Comparison of ENCODE assay signal across 24 mouse cellular contexts in the genomic region with DNA sequence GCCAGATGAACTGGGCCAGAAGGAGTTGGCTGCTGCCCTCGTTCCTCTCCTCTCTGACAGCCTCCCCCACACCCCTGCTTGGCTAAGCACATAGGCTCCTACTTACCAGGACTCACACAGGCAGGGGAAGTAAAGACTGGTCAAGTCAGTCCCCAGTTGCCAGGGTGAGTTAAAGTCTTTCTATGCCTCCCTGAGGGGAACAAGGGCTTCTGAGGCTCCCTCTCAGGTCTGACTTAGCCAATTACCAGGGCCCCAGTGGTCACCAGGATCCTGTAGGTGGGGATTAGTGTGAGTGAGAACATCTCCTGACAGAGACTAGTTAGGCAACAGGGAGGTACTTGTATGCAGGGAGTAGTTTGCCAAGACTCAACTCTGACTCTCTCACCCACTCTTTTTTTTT. TPM values are rescaled to one million over a fixed set of nuclear protein-coding genes. Genes with fewer than 3 reads are reported as not detected.
"Had no signal": no experiment of that assay in that cellular context is flagged by ENCODE, and none has a peak within 500 bp of the region (broad histone marks: within the 10 kb centered on the region; RNA-seq: fewer than 3 reads in every experiment).

A gene (minus strand): TSS at position 153 of the 400 bp plus-strand sequence.

- H3K4me3 ChIP-seq: liver, embryonic 15.5 days; lung, embryonic 15.5 days; midbrain, embryonic 13.5 days; midbrain, embryonic 15.5 days; neural tube, embryonic 12.5 days; stomach, embryonic 15.5 days had no signal

- H3K9ac ChIP-seq: liver, embryonic 15.5 days; liver, postnatal 0 days; lung, embryonic 15.5 days; midbrain, embryonic 13.5 days; midbrain, embryonic 15.5 days; neural tube, embryonic 12.5 days; stomach, embryonic 15.5 days had no signal

- H3K4me1 ChIP-seq: lung, embryonic 15.5 days; midbrain, embryonic 13.5 days; midbrain, embryonic 15.5 days; neural tube, embryonic 12.5 days; stomach, embryonic 15.5 days had no signal

- H3K27me3 ChIP-seq: liver, embryonic 15.5 days; lung, embryonic 15.5 days; midbrain, embryonic 13.5 days; midbrain, embryonic 15.5 days; neural tube, embryonic 12.5 days; stomach, embryonic 15.5 days had no signal

- H3K36me3 ChIP-seq: liver, embryonic 15.5 days; lung, embryonic 15.5 days; midbrain, embryonic 13.5 days; midbrain, embryonic 15.5 days; neural tube, embryonic 12.5 days; stomach, embryonic 15.5 days had no signal

- H3K9me3 ChIP-seq: liver, embryonic 15.5 days; lung, embryonic 15.5 days; midbrain, embryonic 13.5 days; midbrain, embryonic 15.5 days; neural tube, embryonic 12.5 days; stomach, embryonic 15.5 days had no signal

- ATAC-seq: liver, postnatal 0 days; lung, postnatal 0 days; midbrain, embryonic 13.5 days; midbrain, embryonic 15.5 days had no signal

- DNase-seq: liver, postnatal 0 days; lung, adult 2 months; lung, postnatal 14 days; lung, postnatal 36 days; right cerebral cortex, postnatal 14 days; thymus, adult 2 months; thymus, postnatal 25 days; thymus, postnatal 4 days had no signal

- H3K4me2 ChIP-seq: liver, embryonic 15.5 days; lung, embryonic 15.5 days; midbrain, embryonic 11.5 days; midbrain, embryonic 13.5 days; midbrain, embryonic 15.5 days; neural tube, embryonic 12.5 days; stomach, embryonic 15.5 days had no signal

- H3K27ac ChIP-seq: liver, embryonic 15.5 days; lung, embryonic 15.5 days; macrophage; midbrain, embryonic 13.5 days; midbrain, embryonic 15.5 days; neural tube, embryonic 12.5 days; stomach, embryonic 15.5 days; stomach, postnatal 0 days had no signal

RNA-seq across cellular contexts. Expression of the gene that starts here (rescaled TPM):
- total RNA-seq: megakaryocyte progenitor cell, adult 5-6 weeks; midbrain, postnatal 0 days; monocyte, adult 5-6 weeks; neutrophil, adult 5-6 weeks had no signal
- polyA plus RNA-seq: lung, adult 2 months; lung, postnatal 0 days; macrophage; spleen, adult 2 months; stomach, postnatal 0 days; testis, adult 2 months; thymus, adult 2 months had no signal
